Mouse (Mus musculus) adrenal gland, postnatal 0 days (tissue): ENCODE measurements around the gene Syna. TPM values are rescaled to one million over a fixed set of nuclear protein-coding genes. Genes with fewer than 3 reads are reported as not detected.

Source experiments
- microRNA-seq: library from miRNA; unstranded; fragments of <30 nt; microRNA quantifications from one replicate; pipeline ENCODE4, GENCODE M21; 2016; ENCODE audit warnings: borderline replicate concordance; ENCODE audit not compliant: insufficient number of aligned reads
- polyA plus RNA-seq: library from polyadenylated mRNA; unstranded; fragments of >200 nt; fragmentation: Nextera tagmentation; extraction: Ambion mirVana; gene quantifications from 2 replicates; pipeline ENCODE4 v1.2.1, GENCODE M21; 2015

Syna gene
- polyA plus RNA-seq: 0.07 TPM in 1 of 2 replicates, not detected in the other

GRCm38 (mm10) chr5:134560071-134560449, at the start of gene Syna:
TSS of gene Syna (minus strand) at chr5:134560171.

GRCm38 (mm10) chr5:134581146-134581545, 21.2 kb upstream of the Syna start, which contains the start of gene Rfc2:
TSS of gene Rfc2 (plus strand) at chr5:134581366.

GRCm38 (mm10) chr5:134552110-134552972, 7.6 kb downstream of the Syna start, which contains the start of gene Clip2:
TSS of gene Clip2 (minus strand) at chr5:134552434.

Small RNA genes within 50 kb of the gene (microRNA-seq; reads per million reads assigned to microRNA genes)
- not detected for gene Mir7228

Other genes starting within 250 kb of the Syna start
- gene Gtf2i, start 245.4 kb downstream of the Syna start, polyA plus RNA-seq: 84.6 and 129 TPM in 2 replicates
- 35.5 and 44.5 TPM in 2 replicates for gene Gtf2ird1, start 103.5 kb downstream of the Syna start, polyA plus RNA-seq
- 1.8 and 3.1 TPM in 2 replicates for gene Clip2, start 7.7 kb downstream of the Syna start, polyA plus RNA-seq
- 109 and 135 TPM in 2 replicates for gene Rfc2, start 21.2 kb upstream of the Syna start, polyA plus RNA-seq
- 2.7 and 2.8 TPM in 2 replicates for gene Lat2, start 54.9 kb upstream of the Syna start, polyA plus RNA-seq
- 204 and 239 TPM in 2 replicates for gene Eif4h, start 79.3 kb upstream of the Syna start, polyA plus RNA-seq
- 7.6 and 7.9 TPM in 2 replicates for gene Limk1, start 128.4 kb upstream of the Syna start, polyA plus RNA-seq
- 128 and 135 TPM in 2 replicates for gene Eln, start 187.2 kb upstream of the Syna start, polyA plus RNA-seq